Mouse (Mus musculus) layer of hippocampus, postnatal 10 days (tissue): ENCODE measurements around the gene Dusp2. TPM values are rescaled to one million over a fixed set of nuclear protein-coding genes. Genes with fewer than 3 reads are reported as not detected.
"Not testable (repeated sequence)": the region's sequence is repeated elsewhere in the genome, so short reads cannot be mapped to it uniquely, and the experiment has no call there.

Experiments used
- DNase-seq, 2 experiments: peaks; one replicate each; pipeline ENCODE4 v3.0.0; 2021; ENCODE audit warnings: low spot score in 2 of 2
- long read RNA-seq: library from polyadenylated mRNA; stranded (forward); transcript quantifications from one replicate; pipeline ENCODE4 v2.0.0, GENCODE M21; 2023
- total RNA-seq, 2 experiments: library from RNA; stranded (reverse); gene quantifications; 2 replicates each; pipeline ENCODE4 v1.2.3; 2021

Dusp2 gene
- 1 to 10 TPM; 3.1 to 3.7 TPM for total RNA-seq
- long read RNA-seq, transcript Dusp2-201 (4 exons, 1,617 nt), result major isoform, 11 of 11 reads
- long read RNA-seq, partial matches to known transcripts, result 0 of 11 reads
- long read RNA-seq, other reads (novel, unspliced or antisense), result 0 of 11 reads

DNA sequence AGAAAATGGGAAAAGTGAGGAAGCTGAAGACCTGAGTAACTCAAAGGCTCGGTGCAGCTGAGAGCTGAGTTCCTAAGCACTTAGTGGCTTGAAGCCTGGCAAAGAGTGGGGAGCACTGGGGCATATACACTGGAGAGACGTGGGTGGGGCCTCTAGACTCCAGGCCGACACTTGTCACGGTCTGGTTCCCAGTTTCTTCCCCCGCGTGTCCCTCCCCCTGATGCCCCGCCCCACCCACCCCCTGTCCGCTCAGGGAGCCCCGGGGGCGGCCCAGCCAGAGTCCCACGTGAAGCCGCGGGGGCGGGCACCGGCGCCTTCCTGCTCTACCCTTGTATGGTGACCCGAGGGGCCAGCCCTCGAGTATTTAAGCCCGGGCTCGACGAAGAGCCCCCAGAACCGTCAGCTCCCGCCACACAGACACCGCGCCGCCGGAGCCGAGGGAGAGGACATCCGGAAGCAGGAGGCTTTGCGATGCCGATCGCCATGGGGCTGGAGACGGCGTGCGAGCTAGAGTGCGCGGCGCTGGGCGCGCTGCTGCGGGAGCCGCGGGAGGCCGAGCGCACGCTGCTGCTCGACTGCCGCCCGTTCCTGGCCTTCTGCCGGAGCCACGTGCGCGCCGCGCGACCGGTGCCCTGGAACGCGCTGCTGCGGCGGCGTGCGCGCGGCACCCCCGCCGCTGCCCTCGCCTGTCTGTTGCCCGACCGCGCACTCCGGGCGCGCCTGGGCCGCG lies at the start of gene Dusp2:
TSS of gene Dusp2 (plus strand) at position 393 of the 730 bp plus-strand sequence.
- DNase-seq, result peak; percentile 60 to 74

DNA sequence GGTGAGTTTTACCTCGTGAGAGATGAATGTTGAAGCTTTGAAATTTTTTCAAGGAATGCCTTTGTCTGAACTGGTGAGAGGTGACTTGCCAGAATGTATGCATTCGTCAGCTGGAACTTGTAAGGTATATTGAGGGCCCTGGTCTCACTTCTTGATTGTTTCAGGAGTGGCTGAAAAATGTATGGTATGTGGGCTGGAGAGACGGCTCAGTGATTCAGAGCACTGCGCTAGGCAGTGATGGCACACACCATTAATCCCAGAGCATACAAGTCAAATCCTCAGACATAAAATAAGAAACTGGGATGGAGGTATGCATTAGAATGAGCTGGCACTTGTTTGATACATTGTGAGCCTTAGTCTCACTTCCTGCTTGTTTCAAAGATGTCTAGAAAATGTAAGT lies 43.7 kb upstream of the Dusp2 start:
- no peak for DNase-seq

DNA sequence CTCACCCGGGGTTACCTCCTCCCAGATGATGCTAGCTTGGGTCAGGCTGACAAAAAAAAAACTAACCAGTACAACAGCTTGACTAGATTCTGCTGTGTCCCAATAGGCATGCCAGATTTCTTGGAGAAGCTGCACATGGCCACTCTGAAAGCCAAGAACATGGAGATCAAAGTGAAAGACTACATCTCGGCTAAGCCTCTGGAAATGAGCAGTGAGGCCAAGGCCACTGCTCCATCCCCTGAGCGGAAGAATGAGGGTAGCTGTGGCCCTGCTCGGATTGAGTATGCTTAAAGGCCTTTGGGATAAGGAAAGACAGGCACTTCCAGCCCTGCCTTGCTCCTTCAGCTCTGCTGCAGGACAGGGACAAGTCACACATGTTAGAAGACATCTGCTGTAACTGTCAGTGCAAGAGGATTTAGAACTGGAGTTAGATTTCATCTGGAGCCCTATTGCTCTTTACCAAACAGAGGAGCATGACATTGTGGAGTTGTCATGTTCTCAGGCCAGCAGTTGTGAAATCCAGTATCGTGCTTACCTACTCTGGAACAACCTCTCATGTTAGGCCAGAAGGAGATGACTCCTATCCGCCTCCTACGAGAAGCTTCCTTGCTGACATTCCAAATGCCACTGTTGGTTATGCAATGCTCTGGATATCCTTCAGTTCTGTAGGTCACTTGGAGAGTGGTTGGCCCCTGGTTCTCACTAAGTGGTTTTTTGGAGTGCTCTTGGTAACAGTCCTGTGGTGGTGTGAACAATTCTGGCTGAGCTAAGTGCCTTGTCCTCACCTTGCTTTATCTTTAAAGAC lies 38.8 kb upstream of the Dusp2 start:
- no peak for DNase-seq

DNA sequence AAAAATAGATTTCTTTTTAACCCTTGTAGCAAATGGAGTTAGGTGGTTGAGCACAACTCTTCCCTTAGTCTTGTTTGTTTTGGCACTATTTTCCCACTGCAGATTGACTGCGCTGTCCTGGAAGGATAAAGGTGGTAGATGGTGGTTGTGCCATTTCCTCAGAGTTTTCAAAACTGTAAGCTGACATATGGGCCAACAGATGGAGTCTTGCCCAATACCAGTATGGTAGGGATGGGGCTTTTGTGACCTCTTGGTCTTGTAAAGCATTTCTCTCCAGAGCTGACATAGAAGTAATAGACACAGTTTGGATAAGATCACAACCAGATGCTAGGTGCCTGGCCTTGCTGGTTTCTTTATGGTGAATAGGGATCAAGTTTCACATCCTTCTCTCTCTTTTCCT lies 37.9 kb upstream of the Dusp2 start:
- DNase-seq, result no peak

DNA sequence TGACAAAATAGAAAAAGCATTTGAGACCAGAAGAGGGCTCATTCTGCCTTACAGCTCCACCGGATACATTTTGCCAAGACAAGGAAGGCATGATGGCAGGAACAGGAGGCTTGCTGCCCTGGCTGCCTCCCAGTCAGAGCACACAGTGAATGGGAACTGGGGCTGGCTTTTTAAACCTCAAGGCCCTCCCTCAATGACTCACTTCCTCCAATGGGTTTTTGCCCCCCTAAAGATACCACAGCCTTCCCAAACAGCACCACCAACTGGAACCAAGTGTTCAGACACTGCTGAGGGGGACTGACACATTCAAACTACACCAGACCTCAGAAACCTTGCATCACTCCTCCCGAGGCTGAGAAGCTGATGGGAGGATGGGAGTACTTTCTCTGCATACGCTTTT lies 35.3 kb upstream of the Dusp2 start:
- DNase-seq, result no peak

DNA sequence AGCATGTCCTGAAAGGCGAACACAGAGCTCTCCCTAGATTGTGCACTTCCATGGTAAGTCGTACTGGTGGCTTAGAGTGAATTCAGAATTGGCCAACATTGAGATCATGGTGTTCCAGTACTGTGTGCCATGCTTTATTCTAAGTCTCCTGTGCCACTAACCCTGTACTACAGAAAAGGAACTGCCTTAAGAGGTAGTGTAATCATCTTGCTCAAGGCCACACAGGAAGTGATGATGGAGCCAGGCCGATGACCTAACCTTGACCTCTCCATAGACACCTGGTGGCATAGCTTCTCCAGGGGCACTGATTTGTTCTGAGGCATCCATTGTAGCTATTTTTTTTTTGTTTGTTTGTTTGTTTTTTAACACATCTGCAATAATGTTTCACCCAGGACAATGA lies 34.1 kb upstream of the Dusp2 start:
- no peak for DNase-seq

DNA sequence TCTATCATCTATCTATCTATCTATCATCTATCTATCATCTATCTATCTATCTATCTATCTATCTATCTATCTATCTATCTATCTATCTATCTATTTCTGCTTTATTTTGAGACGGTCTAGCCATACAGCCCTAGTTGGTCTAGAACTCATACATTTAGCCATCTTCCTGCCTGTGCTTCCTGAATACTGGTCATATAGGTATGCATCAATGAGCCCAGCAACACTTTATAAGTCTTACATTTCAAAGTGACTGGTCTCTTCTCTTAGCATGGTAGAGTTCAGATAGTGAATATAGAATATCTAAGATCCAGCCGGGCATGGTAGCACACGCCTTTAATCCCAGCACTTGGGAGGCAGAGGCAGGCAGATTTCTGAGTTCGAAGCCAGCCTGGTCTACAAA lies 31.8 kb upstream of the Dusp2 start:
- DNase-seq, result not testable (repeated sequence)

DNA sequence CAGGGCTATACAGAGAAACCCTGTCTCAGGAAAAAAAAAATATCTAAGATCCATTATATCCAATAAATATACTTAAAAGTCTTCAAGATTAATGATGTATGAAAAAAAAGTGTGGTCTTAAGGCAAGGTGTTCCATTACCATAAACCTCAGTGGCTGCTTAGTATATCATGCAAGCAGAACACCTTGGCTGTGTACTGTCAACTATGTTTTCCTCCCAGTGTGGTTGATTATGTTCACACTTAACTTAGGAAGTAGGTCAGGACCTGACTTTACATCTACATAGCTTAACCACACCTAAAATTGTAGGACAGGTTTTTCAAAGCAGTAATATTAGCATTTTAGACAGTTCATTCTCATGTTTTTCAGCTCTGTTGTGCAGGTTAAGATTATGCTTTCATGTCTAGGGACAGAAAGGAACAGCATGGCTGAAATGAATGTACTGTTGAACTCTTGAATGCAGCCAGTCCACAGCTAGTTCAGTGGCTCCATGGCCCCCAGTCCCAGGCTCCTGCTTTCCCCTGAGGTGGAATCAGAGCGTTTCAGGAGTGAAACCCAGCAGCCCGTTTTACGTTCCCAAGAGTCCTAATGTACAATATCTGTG lies 31.2 kb upstream of the Dusp2 start:
- no peak for DNase-seq

DNA sequence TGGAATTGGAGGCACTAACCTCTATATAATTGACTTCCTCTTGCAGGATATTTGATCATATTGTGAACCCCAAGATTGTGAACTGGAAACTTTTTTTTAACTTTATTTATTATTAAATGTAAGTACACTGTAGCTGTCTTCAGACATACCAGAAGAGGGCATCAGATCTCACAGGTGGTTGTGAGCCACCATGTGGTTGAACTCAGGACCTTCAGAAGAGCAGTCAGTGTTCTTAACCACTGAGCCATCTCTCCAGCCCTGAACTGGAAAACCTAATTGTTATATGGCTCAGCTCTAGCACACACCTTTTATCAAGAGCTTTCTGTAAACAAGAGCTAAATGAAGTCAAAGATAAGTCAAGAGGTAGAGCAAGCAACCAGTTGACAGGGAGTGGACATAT lies 29.8 kb upstream of the Dusp2 start:
- no peak for DNase-seq

DNA sequence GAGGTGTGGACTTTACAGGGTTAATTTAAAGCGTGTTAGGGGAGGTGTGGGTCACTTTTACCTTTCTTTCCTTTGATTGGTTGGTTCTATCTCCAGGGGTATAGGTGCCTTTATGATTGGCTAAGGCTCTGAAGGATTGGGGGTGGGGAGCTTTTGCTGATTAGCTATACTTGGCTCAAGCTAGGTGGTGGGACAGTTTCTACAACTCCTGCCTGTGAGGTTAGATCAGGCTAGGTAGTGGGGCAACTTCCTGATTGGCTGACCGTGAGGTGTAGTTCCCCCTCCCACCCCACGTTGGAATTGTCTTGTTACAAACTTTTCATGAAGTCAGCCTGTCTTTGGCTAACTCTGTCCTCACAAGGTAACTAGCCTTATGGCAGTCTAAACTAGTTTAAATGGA lies 28.8 kb upstream of the Dusp2 start:
- no peak for DNase-seq

DNA sequence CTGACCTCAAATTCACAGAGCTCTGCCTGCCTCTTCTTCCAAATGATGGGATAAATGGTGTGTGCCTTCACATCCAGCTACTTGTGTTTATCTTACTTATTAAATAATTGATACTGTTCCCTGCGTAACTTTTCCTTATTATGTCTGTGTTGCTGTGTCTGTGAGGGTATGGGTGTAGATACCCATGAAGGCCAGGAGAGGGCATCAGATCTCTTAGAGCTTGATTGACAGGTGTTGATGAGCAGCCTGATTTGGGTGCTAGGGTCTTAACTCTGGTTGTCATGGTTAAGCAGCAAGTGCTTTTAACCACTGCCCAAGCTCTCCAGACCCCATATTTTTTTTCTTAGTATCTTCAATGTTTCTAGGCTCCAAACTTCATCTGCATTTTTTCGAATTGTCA lies 27.3 kb upstream of the Dusp2 start:
- no peak for DNase-seq

DNA sequence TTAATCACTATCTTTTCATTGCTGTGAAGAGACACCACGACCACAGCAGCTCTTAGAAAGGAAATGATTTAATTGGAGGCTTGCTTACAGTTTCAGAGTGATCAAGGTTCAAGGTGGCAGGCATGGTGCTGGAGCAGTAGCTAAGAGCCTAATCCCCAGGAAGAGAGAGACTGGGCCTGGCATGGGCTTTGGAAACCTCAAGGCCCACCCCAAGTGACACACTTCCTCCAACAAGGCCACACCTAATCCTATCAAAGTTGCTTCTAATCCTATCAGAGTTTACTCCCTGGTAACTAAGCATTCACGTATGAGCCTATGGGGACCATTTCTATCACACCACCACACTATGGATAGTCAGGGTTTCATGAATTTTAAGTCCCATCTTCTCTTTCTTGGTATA lies 25.7 kb upstream of the Dusp2 start:
- DNase-seq, result no peak

DNA sequence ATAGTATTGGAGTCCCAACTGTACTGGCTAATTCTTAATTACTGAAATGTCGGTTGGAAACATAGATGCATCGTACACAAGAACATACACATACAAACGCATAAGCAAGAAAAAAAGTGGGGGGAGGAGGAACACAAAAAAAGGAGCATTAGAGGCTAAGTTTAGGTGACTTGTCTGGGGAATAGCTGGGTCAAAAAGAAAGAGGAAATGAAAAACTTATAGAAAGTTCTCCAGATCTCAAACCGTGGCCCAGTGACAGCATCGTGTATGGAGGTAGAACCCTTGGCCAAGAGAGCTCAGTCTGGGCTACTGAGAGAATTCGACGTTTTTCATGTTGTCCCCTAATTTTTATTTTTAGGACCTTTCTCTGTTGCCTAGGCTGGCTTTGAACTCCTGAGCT lies 25.3 kb upstream of the Dusp2 start:
- DNase-seq, result no peak

DNA sequence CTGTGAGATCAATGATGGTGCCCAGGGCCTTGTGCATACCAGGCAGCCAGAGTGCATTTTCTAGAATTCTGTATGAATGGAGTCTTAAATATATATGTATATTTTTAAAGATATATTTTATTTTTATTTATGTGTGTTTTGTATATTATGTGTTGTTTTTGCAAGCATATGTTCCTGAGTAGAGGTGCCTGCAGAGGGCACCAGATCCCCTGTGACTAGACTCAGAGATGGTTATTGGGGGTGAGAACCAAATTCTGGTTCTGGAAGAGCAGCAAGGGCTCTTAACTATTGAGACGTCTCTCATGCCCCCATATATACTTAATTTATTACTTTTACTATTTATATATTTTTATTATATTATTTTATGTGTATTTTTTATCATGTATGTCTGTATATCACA lies 24.8 kb upstream of the Dusp2 start:
- no peak for DNase-seq

DNA sequence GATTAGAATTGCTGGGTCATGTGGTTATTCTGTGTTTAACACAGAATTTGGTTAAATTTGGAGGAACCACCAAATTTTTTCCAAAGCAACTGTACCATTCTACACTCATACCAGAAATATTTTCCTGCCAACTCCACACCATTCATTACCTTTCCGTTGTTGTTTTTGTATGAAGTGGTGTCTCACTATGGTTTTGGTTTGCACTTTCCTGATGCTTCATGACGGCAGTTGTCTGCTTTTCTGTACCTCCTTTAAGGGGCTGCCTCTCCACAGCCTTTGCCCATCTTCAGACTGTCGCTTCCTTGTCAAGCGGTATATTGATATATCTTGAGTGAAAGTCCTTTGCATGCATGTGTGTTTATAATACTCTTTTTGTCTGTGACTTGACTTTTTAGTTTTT lies 23.2 kb upstream of the Dusp2 start:
- DNase-seq, result no peak

DNA sequence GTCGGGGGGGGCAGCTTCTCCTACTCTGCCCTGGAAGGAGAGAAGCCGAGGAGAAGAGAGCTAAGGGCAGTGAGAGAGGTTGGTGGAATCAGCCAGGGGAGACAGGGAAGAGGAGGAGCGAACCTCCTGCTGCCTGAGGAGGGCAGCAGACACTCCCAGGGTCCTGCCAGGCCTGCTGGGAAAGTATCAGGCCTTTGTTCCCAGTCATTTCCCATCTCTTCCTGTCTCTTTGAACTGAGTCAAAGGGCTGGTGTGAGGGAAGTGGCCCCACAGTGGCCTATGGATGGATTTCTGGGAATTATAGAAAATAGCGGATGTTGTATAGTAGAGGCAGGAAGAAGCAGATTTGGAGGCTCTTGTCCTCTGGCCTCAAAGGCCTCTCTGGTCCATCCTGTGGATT lies 22.1 kb upstream of the Dusp2 start:
- DNase-seq, result no peak

DNA sequence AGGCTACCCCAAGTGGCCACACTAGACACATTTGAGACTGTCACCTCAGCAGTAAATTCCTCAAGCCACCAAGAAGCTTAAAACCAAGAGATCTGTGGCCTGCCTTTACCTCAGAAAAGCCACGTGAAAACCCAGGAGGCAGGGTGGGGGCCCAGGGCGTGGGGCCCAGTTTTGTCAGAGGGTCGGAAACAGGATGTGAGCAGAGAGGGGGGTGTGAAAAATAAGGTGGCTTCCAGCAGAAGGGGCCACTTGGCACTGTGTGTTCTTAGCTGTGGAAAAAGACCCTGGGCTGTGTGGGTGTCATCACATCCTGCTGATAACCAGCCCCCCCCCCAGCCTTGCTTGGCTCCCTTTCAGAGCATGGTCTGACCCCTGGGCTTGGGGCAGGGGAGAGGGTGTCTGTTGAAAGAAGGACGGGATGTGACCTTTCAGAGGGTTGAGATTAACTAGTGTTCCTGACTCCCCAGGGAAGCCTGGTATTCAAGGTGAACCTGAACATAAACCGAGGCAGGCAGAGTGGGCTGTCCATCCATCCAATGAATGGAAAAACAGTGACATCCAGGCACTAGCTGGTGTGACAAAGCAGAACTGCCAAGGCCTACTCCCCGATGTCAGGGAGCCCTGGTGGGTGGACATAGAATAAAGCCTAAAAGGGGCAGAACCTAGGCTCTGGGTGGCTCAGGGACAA lies 21.3 kb upstream of the Dusp2 start:
- DNase-seq, result no peak

DNA sequence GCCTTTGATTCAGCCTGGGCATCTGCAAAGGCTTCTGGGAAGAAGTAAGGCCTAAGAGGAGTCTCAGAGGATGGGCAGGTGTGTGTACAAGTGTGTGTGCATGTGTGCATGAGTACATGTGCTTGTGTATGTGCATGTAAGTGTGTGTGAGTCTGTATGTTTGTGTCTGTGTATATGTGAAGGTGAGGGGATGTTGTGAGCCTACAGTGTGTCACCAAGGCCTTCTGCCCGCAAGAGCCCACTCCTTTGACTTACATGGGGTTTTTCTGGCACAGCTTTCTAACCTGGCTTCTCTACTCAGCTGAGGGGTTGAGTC lies 20.8 kb upstream of the Dusp2 start:
- no peak for DNase-seq

DNA sequence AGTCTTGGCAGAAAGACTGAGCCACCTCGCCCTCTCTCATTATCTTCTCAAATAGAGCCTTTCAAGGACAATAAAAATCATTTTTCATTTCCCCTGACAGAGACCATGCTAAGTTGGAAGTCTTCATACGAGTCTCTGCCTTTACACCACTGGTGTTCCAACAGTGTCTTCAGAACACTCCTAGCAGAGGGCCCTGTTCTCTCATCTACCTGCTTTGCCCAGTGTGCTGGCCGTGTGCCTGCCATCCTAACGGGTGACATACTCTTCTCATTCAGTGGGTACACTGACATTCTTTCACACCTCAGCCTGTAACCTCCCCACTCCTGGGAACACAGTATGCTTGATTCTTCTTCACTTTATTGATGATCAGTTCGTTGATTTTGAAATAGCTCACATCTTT lies 19.5 kb upstream of the Dusp2 start:
- DNase-seq, result no peak

DNA sequence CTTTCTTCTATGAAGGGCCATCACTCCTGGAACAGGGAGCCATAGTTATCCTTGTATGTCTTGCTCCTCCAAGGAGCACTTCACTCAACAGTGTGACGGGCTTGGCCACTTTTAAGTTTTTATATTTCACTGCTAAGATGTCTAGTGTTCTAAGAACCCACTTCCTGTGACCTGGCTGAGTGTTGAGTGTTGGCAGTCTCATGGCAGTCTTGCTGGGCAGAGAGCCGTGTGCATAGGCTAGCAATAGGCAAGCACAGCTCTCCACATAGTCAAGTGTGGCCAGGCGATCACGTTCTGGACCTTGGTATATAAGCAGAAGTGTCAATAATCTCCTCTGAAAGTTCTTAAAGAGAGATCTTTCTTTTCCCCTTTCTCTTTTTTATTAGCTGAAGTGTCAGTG lies 17.8 kb upstream of the Dusp2 start:
- DNase-seq, result no peak

DNA sequence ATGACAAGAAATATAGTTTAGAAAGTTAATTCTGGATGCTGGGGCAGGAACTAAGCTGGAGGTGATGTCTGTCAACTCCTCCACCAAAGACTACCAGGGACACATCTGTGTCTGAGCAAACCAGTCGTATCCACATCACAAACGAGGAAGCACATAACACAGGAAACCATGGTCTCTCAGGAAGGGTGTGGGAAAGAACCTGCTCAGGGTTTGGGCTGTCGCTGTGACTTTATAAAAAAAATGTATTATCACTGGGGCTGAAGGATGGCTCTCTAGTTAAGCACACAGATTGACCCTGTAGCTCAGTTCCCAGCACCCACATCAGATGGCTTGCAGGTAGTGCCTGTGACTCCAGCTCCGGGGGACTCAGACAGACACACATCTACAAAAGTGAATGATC lies 16.9 kb upstream of the Dusp2 start:
- DNase-seq, result no peak
